Mouse (Mus musculus) B cell, adult 62 days (primary cell): ENCODE data around the gene Olfr791. TPM values are rescaled to one million over a fixed set of nuclear protein-coding genes. Genes with fewer than 3 reads are reported as not detected.

Experiments
- total RNA-seq: library from RNA; stranded (reverse); gene quantifications from 4 replicates; pipeline ENCODE4 v1.2.4, GENCODE M21; 2023

The Olfr791 gene
- total RNA-seq: not detected in 4 replicates

GRCm38 (mm10) chr10:129521492-129521891, at the start of gene Olfr791:
Gene Olfr791, plus strand, starts transcription at chr10:129521792.

GRCm38 (mm10) chr10:129484452-129484851, 37.1 kb upstream of the Olfr791 start, which contains the start of gene Olfr789:
Gene Olfr789, plus strand, starts transcription at chr10:129484752.

GRCm38 (mm10) chr10:129498192-129498591, 23.4 kb upstream of the Olfr791 start, which contains the start of gene Olfr790:
Gene Olfr790, plus strand, starts transcription at chr10:129498492.

GRCm38 (mm10) chr10:129538862-129539261, 17.3 kb downstream of the Olfr791 start, which contains the start of gene Olfr792:
Gene Olfr792, plus strand, starts transcription at chr10:129539162.

GRCm38 (mm10) chr10:129567355-129567754, 45.8 kb downstream of the Olfr791 start, which contains the start of gene Olfr794:
Gene Olfr794, plus strand, starts transcription at chr10:129567655.

Other genes starting within 250 kb of the Olfr791 start
- not detected in 4 replicates for gene Olfr780, start 203.7 kb upstream of the Olfr791 start, total RNA-seq
- not detected in 4 replicates for gene Olfr781, start 192.9 kb upstream of the Olfr791 start, total RNA-seq
- not detected in 4 replicates for gene Olfr782, start 172.9 kb upstream of the Olfr791 start, total RNA-seq
- not detected in 4 replicates for gene Olfr784, start 137.7 kb upstream of the Olfr791 start, total RNA-seq
- gene Olfr785, start 116.4 kb upstream of the Olfr791 start, total RNA-seq: not detected in 4 replicates
- gene Olfr786, start 94.5 kb upstream of the Olfr791 start, total RNA-seq: not detected in 4 replicates
- not detected in 4 replicates for gene Olfr787, start 59.9 kb upstream of the Olfr791 start, total RNA-seq
- gene Olfr788, start 50.8 kb upstream of the Olfr791 start, total RNA-seq: not detected in 4 replicates
- gene Olfr789, start 37.0 kb upstream of the Olfr791 start, total RNA-seq: 0.12 TPM in 1 of 4 replicates, not detected in the others
- not detected in 4 replicates for gene Olfr790, start 23.3 kb upstream of the Olfr791 start, total RNA-seq
- not detected in 4 replicates for gene Olfr792, start 17.4 kb downstream of the Olfr791 start, total RNA-seq
- not detected in 4 replicates for gene Olfr794, start 45.9 kb downstream of the Olfr791 start, total RNA-seq
- not detected in 4 replicates for gene Olfr796, start 90.8 kb downstream of the Olfr791 start, total RNA-seq
- not detected in 4 replicates for gene Olfr798, start 106.1 kb downstream of the Olfr791 start, total RNA-seq
- not detected in 4 replicates for gene Olfr799, start 115.7 kb downstream of the Olfr791 start, total RNA-seq
- not detected in 4 replicates for gene Olfr800, start 135.9 kb downstream of the Olfr791 start, total RNA-seq
- gene Olfr801, start 152.1 kb downstream of the Olfr791 start, total RNA-seq: not detected in 4 replicates
- not detected in 4 replicates for gene Olfr802, start 166.4 kb downstream of the Olfr791 start, total RNA-seq
- gene Olfr803, start 172.5 kb downstream of the Olfr791 start, total RNA-seq: not detected in 4 replicates
- not detected in 4 replicates for gene Olfr804, start 181.4 kb downstream of the Olfr791 start, total RNA-seq
- not detected in 4 replicates for gene Olfr805, start 207.6 kb downstream of the Olfr791 start, total RNA-seq
- gene Olfr806, start 220.1 kb downstream of the Olfr791 start, total RNA-seq: not detected in 4 replicates
- gene Olfr807, start 236.0 kb downstream of the Olfr791 start, total RNA-seq: not detected in 4 replicates
- gene Olfr808, start 243.7 kb downstream of the Olfr791 start, total RNA-seq: not detected in 4 replicates